Mouse (Mus musculus): Measurements from ENCODE around the gene Tufm.
"Not testable (repeated sequence)": the region's sequence is repeated elsewhere in the genome, so short reads cannot be mapped to it uniquely, and the experiment has no call there.

The Tufm gene

DNA sequence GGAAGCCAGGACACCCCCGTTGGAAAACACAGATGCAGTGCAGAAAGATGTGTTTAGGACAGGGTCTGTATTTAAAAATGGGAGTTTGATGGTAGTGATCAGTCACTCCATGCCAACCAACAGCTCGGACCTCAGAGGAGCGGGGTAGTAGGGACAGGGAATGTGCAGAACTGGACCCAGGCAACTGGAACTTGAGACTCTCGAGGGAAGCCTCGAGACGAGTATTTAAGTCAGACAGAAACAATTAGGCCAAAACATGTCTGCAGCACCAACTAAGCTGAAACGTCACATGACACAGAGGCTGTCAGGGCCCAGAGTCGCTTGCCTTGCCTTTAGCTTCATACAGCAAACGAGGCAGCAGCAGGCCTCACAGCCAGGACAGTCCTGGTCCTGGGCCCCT lies 21.0 kb upstream of the Tufm start:
- DNase-seq: no peak

DNA sequence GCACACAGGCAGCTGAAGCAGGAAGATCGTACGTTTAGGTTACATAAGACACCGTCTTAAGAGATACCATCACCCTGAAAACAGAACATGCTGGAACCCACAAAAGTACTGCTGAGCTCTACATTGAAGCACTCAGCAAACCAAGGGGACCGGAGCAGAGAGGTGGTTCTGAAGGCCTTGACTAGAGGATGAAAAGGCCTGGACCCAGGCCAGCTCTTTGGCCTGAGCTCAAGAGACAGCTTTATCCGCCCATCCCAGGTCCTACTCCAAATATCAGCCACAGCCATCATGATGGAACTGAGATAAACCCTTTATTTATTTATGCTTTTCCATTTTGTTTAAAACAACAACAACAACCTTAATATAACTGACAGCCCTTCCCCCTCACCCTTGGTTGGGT lies 20.5 kb upstream of the Tufm start:
- no peak for DNase-seq

DNA sequence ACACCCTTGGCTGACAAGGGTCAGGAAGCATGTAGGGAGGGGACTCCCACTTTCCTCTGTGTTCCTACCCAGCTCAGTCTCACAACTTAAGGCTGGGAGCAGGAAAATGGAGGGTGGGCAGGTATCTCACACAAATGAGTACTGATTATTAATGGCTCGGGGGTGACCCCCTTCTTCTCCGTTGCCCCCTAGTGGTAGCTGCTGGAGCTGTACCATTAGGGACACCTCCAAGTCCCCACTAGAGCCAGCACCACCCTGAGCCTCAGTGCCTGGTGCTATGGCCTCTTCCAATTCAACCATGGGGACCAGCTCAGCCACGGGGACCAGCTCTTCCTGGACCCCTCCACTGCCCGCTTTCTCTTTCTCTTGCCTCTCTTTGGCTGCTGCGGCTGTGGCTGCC lies 19.9 kb upstream of the Tufm start:
- DNase-seq: peak in 1 of 2 experiments; percentile 41

DNA sequence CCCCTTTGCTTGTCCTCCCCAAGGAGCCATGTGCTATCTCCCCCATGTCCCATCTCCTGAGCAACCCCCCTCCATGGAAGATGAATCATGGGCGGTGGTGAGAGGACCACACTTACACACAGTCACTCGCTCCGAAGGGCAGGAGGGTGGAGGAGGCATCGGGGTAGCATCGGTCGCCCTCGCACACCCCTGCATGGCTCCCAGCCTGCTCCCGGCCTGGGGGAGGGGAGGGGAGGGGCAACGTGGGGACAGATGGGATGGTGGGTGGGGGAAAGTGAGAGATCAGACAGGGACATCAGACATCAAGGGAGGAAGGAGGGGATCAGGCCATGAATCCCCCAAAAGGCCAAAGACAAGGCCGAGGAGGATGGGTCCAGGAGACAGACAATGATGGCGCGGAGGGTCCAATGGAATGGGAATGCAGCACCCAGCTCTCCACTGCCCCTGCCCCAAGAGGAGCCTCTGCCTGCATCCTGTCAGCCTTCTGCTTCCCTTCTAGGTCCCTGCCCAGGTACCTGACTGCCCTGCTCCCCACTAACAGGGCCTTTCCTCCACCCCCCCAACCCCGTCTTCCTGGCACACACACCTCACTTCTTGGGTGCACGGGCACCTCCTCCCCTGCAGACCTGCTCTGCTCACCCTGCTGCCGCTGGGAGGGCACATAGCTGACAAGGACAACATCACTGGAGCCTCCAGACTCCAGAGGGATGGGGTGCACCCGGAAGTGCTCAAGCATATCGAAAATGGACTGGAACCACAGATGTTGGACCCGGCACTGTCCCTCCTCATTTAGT lies 19.1 kb upstream of the Tufm start:
- no peak for DNase-seq

DNA sequence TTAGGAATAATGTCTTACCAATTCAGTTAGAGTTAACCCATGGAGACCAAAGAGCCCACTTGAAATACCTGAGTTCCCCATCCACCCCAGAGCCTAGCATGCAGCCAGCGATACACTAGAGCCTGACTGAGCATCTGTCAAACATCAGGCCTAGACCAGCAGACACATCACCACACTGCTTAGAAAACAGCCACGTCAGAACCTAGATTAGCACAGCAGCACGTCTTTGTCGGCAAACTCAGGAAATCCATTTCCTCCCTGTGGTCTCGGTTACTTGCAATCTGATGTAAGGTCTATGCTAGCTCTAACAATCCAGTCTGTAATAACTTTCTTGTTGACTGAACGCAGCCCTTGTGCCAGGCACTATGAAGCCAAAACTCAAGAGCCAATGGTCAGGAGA lies 17.1 kb upstream of the Tufm start:
- no peak for DNase-seq

DNA sequence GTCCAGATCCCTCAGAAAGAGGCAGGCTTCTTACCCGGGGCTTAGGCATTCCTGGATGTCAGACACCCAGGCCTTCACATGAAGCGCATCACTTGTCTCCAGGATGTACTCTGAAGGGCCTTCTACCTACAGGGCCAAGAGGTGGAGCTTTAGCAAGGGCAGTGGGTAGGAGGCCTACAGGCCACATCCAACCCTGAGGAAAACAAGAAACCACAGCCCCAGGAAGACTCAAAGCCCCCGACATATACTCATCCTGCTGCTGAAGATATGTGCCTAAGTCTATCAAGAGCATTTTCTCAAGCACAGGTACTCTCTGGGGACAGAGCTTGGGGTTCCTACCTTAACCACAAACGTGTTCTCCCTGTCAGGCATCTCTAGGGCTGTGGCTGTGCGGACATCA lies 15.8 kb upstream of the Tufm start:
- no peak for DNase-seq

DNA sequence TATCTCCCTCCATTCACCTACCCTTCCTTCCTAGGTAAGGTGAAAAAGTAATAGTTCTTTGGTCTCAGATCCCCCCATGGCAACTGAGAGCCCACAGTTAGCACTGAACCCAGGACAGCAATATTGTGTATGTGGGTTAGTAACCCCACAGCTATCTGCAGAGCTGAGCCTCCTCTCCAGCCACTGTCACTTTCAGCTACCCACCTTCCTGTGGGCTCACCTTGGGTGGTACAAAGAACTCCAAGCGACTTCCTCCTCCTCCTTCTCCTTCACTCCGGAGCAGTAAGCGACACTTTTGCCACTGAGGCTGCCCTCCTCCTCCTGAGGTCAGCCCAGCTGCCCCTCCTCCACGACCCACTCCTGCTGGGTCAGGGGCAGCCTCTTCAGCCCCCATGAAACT lies 15.3 kb upstream of the Tufm start:
- no peak for DNase-seq

DNA sequence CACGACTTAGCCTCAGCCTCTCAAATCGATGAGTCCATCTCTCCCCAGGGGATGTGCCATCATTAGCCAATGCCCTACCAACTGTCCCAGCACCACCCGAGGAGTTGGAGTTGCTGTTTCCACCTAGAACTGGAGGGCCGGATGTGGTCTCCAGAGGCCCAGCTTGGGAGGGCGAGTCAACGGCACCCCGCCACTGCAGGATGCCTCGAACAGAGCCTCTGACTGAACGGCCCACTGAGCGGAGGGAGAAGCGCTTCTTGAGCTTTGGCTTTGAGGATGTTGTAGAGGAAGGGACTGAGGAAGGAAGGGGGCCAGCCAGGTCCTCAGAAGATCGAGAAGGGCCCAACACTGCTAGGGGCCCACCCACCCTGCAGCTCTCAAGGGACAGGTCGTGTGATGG lies 14.9 kb upstream of the Tufm start:
- DNase-seq: no peak

DNA sequence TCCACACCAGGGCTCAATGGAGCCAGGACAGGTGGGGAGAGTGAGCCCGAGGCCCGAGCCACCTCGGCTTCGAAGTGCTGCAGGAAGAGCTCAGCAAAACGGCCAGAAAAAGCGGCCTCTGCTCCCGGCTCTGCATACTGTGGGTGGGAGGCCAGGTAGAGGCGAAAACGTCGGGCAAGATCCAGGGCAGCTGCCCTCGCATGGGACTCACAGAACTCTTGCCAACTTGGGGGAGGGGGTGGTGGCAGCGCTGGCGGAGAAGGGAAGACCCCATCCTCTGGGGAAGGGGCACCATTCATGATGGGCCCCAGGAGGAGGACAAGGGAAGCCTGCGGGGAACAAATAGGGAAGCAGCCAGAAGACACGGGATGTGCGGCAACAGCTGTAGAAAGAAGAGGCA lies 14.4 kb upstream of the Tufm start:
- DNase-seq: no peak

DNA sequence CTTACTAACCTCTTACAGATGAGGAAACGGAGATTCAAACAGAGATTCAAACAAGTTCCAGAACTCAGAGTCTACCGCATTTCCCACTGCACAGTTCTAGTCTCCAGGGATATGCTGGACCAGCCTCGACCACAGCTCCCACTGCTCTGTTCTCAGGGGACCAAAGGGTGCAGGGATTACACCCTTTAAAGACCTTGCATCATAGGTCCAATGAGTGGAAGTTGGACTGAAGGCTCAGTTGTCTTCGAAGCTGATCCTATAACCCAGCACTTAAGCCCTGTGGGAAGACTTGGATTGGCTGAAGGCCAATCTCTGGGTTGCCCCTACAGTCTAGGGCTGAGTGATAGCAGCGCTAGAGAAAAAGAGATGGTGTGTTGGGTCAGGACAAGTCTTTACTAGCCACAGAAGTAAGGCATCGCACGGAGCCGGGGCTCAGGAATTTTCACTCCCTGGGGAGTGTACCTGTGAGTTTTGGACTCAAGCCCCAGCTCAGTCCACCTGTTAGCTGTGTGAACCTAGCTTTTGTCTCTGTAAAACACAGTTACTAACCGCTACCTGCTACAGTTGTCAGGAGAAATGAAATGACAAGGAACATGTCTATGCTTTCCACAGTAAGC lies 13.6 kb upstream of the Tufm start:
- DNase-seq: no peak

DNA sequence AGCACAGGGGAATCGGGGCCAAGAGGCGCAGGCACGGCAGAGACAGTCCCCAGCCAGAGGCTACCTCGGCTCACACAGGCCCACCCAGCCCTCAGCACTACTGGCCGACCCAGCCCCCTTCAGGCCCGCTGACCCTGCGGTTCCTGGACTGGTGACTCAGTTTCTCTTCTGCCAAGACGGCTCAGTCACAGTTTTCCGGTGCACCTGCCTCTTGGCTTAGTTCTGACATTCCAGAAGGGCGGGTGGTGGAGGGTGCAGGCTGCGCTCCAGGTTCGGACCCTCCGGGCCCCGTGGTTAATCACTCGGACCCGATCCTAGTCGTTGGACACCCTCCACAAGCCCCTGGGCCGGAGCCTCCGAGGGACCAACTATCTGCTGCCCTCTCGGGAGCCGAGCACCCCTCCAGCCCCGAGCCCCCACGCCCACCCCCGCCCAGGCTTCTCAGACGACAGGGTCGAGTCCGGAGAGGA lies 12.6 kb upstream of the Tufm start:
- DNase-seq: peak in 1 of 2 experiments; percentile 23

DNA sequence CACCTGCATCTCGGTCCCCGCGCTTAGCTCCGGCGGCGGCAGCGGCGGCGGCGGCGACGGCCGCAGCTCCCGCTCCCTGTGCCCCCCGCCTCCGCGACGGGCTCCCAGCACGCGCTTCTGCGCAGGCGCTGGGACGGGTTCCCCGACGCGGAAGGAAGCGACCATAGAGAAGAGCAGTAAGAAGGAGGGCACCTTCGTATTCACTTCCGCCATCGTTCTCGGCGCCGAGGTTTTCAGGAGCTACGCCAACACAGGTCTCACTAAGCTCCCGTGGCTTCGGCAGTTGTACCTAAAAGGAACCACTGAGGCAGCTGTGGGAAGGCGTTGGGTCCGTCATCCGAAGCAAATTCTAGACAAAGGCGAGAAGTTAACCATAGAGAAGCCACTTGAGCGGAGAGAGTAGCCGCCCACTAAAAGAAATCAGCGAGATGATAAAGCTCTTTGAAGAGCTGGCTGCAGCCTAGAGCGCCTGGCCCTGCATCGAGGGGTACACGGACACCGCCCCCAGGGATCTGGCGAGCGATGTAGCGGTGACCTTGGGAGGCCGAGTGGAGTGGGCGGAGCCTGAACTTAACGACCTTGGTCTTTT lies 12.1 kb upstream of the Tufm start, which contains the start of gene Sh2b1:
Gene Sh2b1, minus strand, starts transcription at position 432 of the 589 bp plus-strand sequence.
- peak; percentile 87 to 90 for DNase-seq

DNA sequence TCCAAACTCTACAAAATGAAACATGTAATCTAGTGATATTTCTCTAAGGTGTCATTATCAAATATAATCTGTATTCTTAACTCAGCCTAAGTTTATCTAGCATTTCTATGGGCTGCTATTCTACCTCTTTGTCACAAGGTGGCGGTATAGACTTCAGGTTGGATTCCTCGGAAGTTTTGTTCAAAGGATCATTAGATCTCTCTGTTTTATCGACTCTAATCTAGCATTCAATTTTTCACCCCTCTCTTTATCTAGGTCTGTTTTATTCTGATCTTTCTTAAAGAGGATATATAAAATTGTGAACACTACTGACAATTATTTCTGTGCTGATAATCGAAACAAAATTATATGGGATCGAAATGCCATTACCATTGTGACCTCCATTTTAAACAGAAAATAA lies 5.5 kb upstream of the Tufm start:
- no peak for DNase-seq

DNA sequence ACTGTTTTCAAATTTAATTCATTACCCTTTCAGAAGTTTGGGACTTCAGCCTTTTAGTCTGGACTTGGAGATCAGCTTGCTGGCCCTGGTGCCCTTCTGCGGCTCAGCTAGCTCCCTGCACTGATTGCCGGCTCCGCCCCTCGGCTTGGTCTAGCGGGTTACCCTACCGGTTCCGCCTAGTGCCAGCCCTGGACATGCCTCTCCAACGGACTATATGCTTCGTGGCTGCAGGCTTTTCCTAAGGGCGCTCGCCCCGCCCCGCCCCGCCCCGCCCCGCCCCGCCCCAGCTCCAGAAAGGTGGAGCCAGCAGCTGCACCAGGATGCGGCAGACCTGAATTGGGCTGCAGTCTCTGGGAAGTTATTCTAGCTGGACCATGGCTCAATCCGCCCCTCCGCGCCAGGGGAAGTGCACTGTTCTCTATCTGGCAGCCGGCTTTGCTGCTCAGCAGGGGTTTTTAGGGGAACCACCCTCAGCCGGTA lies 4.7 kb upstream of the Tufm start:
- peak; percentile 94 to 96 for DNase-seq

DNA sequence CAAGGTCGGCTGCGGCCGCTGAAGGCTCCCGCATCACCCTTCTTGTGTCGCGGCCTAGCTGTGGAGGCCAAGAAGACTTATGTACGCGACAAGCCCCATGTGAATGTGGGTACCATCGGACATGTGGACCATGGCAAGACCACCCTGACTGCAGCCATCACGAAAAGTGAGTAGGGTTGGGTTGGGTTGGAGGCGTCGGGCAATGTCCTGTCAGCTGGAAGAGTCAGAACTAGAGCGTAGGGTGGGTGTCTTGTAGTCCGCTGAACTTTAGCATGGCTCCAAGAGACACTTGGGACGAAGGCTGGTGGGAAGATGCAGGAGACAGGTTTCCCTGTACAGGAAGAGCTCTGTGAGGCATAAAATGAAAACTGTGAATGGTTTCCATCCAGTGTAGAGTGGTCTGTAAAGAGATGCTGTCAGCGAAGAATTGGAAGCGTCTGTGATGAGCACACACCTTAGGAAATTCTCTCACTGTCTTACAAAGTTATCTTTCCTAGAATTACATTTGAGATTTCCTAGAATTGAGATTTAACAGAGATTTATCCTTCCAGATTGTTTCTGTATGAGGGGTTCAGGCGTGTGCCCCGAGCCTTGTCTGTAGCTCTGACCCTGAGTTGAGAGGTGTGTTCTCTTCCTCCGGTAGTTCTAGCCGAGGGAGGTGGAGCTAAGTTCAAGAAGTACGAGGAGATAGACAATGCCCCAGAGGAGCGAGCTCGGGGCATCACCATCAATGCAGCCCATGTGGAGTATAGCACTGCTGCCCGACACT lies 640 bp downstream of the Tufm start:
- DNase-seq: not testable (repeated sequence)

DNA sequence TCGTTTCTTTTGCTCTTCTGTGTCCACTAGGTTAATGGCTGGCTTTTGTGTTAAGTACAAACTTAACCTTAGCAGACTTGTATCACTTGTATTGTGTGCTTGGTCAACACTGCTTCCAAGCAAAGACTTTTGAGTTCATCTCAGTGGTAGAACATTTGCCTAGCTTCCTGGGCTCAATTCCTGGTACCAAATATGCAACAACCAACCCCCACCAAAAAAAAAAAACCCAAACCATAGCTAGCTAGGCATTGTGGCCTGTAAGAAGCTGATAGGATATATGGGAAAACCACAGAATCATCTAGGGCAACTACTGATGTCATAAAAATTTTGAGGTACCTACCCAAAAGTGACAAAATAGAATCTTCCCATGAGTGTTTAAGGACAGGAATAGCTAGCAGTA lies 3.8 kb downstream of the Tufm start:
- DNase-seq: no peak

DNA sequence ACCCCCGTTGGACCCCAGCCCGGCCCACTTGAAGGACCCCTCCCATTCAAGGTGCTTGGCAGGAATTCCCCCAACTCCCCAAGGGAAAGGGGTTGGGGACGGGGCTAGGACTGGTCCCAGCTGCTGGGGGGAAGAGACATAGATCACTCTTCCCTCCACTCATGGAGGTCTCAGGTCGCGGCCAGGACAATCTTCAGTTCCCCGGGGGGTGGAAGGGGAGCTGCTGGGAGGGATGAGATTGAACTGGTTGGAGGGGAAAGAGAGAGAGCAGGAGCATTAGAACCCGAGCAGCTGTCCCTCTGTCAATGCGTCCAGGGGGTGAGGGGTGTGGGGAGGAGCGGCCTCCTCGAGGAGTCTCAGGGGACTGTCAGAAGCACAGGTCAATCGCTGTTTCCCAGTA lies 4.8 kb downstream of the Tufm start:
- DNase-seq: no peak

DNA sequence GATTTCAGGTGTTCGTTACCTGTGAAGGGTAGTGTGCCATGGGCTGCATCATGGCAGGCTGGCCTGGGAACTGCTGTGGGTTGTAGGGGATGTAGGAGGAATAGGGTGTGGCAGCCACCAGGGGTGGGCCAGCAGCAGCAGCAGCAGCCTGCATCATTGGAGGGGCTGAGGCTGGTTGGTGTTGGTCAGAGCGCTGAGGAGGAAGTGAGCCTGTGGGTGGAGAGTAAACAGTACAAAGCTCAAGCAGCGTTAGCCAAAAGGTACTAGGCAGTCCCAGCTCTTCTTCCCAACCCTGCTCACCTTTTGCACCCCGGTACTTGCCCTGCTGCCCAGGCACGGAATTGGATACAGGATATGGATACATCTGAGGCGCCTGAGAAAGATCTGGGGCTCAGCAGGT lies 7.0 kb downstream of the Tufm start:
- no peak for DNase-seq

DNA sequence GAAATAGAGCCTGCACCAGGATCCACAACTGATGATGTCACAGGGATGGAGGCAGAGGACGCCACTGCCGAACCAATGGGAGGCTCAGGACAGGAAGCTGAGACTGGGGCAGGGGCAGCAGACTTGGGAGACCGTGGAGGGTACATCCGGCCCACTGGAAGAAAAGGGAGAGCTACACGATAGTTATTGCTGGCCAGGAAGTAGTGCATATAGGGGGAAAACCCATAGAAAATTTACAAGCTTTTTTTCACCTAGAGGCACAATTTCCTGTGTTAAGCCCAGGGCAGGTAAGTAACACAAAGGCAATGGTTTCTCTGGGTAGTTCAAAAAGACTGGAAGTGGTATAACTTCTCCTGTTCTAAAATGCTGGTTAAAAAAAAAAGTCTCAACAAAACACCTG lies 9.3 kb downstream of the Tufm start:
- no peak for DNase-seq

DNA sequence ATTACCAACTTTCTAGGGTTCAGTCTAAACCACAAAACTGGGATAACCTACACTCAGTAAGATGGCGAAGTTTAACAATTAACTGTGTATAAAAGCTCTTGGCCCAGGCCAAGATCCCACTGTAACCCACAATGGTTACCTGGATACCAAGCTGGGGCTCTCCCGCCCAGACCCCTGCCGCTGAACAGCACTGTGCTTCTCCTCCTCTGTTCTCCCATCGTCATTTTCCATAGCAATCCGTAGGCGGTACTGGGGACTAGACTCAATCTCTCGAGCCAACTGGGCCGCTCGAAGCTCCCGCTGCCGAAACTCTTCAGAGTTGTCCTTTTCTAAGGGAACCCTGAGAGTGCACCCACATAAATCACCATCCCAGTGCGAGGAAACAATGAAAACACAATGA lies 10.8 kb downstream of the Tufm start:
- DNase-seq: no peak

DNA sequence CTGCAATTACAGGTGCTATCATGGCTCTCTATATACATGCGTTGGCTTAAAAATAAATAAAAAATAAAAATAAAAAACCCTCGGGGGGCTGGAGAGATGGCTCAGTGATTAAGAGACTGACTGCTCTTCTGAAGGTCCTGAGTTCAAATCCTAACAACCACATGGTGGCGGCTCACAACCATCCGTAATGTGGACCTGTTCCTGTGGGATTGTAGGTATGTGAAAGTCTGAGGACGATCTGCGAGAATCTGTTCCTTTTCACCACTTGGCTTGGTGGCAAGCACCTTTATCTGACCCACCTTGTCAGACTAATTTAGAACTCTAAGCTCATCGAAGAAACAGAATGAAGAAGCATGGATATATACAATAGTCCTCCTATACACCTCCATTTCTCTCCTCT lies 12.3 kb downstream of the Tufm start:
- no peak for DNase-seq

DNA sequence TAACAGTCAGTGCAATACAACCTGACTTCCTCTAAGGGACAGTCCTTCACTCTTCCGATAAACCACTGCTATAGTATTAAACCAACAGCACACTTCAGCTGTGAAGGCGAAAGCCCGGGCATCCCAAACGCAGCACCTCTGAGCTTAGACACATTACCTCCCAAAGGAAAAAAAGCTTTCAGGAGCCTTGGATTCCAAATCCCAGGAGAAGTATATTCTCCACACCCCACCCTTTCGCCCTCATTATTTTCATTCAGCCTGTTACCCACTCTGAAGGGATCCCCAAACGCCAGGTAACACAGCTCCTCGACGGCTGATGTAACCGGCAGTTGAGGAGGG lies 14.5 kb downstream of the Tufm start:
- DNase-seq: no peak

DNA sequence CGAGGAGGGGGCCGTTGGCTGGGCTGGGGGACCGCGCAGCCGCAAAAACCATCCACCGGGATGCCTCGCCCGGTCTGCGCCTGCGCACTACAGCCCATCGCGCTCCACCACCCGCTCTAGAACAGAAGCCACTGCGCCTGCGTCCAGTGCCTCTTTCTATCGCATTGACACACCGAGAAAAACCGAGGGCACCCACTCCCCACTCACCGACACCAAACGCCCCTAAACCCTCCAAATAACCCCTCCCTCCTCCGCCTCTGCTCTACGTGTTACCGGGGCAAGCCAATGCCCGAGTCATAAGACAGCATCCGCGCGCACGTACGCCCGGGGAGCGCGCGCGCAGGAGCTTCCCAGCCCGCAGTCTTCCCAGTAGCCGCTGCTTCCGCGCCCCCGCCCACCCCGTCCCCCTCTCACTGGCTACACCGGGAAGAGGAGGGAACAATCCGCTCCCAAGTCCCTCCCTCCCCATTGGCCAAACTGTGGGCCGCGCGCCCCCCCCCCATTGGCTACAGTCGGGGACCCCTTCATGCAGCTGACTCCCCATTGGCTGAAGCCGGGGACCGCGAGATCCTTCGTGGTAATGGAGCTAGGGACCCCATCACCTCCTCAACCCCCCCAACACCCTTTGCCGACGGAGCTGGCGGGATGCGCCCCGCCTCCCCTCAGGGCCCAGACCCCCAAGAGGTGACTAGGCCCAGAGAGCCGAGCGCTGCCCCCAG lies 15.0 kb downstream of the Tufm start:
- DNase-seq: peak; percentile 90 to 92

All from kidney, adult 8-10 months (tissue).